Mouse (Mus musculus): Measurements from ENCODE around the gene Ankrd28.
A peak's percentile ranks its signal among the peaks of the same experiment; 100 is the strongest.
"Not testable (repeated sequence)": the region's sequence is repeated elsewhere in the genome, so short reads cannot be mapped to it uniquely, and the experiment has no call there.

Ankrd28 gene

DNA sequence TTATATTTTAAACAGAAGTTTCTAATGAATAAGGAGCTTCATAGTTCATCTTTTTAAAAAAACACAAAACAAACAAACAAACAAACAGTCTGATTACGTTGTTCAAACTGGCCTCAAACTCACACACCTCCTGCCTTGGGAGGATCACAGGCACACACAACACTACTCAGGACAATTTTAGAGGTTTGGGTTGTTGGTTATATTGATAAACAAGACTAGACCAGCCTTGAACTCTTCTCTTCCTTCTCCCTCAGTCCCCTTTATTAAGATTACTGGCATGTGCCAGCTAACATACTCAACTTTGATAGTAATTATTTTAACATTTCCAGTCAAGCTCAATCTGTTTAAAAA lies 35.7 kb downstream of the Ankrd28 start:
- ATAC-seq (ENCODE audit: insufficient number of reproducible peaks, low FRiP score, low TSS enrichment) = no peak

DNA sequence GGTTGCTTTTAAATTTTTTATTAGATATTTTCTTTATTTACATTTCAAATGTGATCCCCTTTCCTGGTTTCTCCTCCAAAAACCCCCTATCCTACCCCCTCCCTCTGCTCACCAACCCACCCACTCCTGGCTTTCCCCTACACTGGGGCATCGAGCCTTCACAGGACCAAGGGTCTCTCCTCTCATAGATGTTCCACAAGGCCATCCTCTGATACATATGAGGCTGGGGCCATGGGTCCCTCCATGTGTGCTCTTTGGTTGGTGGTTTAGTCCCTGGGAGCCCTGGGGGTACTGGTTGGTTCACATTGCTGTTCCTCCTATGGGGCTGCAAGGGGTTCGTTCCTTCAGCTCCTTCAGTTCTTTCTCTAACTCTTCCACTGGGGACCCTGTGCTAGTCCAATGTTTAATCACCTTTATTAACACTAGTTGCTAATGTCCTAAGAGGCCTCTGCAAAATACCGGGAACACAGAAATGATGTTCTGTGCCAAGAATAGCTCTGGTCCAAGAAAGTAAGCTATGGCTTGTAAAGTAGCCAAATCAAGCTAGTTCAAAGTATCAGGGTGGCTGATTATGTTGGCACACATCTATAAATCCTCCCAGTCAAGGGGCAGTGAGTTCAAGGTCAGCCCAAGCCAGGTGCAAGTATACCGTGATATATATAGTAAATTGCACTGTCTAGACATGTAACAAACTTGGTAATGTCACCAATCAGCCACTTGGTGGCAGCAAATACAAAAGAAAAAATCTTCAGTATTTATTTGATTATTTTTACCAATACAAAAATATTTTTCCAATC lies 36.3 kb downstream of the Ankrd28 start:
- peak; percentile 52; the same call in 1 of the 2 replicates for ATAC-seq (ENCODE audit: insufficient number of reproducible peaks, low FRiP score, low TSS enrichment)

DNA sequence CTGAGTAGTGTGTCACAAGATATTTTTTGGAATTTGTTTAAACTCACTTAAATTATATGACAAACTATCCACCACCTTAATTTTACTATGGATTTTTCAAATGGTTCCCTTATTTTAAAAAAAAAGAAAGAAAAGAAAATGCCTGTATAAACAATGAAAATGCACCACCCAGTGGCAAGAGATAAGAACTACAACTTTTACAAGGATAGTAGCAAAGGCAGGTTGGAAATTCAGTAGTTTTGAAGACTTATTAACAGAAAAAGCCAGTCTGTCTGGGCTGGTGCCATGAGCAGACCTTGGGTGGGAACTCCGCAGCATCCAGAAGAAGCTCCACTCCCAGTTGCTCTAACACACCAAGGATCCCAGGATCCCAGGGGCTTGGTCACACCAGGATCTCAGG lies 39.7 kb downstream of the Ankrd28 start:
- no peak for ATAC-seq (ENCODE audit: insufficient number of reproducible peaks, low FRiP score, low TSS enrichment)

DNA sequence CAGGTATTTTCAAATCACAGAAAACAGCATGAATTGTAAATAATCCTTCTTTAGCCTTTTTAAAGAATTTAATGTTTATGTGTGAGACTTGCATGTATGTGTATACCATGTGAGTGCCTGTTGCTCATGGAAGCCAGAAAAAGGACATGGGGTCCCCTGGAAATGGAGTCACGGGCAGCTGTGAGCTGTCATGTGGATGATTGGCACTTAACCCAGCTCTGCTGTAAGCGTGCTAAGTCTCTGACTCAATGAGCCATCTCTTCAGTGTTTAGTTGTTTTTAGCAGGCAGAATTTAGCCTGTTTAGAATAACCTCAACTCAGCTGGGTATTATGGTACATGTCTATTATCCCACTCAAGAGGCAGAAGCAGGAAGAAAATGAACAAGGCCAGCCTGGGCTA lies 43.5 kb downstream of the Ankrd28 start:
- ATAC-seq (ENCODE audit: insufficient number of reproducible peaks, low FRiP score, low TSS enrichment) = no peak

DNA sequence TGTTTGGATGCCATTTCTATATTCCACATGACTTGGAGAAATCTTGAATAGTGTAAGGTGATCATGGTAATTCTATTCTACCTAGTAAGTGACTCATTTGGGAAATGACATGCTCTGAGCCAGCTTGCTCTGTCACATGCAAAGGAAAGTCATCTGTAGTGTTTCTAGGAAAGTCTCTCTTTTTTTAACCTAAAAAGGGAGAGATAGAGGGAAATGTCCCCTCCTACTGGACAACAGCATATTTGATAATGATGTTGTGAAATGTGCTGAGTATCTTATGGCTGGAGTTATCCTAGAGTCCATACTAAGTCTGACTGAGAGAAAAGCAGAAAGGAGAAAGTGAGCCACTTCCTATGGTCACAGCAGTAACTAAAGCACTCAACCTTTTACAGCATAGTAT lies 44.8 kb downstream of the Ankrd28 start:
- no peak for ATAC-seq (ENCODE audit: insufficient number of reproducible peaks, low FRiP score, low TSS enrichment)

DNA sequence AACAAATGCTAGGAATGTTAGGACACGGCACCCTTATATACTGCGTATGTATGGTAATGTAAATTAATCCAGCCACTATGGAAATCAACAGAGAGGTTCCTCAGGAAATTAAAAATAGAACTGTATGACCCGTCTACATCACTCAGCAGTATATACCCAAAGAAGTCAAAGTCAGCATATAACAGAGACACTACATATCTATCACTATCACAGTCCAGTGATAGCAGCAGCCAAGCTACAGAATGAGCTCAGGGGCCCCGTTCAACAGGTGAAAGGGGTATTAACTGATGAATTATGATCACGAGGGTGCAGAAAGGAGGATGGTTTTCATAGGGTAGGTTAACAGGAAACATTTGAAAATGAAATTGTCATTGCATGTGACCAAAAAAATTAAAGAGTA lies 45.5 kb downstream of the Ankrd28 start:
- no peak for ATAC-seq (ENCODE audit: insufficient number of reproducible peaks, low FRiP score, low TSS enrichment)

DNA sequence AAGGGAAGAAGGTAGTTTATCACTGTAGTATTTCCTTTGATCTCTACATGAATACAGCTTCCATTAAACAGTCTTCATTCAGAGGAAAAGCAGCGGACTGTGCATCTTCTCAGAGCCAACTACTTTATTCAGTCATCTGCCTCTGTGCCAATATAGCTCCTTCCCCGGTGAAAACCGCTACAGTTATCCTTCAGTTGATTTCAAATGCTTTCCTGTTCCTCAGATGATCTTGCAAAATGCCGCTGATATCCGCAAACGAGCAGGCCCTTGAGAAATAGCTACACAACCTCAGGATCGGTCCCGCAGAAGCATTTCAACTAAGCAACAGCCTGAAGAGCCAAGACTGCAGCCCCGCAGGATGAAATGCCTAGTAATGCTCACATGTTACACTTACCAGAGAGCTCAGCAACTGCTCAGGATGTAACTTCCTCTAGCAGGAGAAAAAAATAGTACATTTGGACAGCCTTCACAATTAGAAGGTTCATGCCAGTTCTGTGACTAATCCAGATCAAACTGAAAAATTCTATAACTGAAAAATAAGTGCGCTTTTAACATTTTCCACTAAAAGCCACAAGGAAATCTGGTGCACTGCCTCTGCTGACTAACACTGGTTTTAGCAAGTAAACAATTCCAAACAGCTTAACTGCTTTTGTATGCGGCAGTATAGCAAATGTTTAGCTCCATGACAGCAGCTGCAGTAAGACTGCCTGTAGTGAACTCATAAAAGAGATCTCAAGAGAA lies 49.0 kb downstream of the Ankrd28 start:
- peak; percentile 93 for ATAC-seq (ENCODE audit: insufficient number of reproducible peaks, low FRiP score, low TSS enrichment)

DNA sequence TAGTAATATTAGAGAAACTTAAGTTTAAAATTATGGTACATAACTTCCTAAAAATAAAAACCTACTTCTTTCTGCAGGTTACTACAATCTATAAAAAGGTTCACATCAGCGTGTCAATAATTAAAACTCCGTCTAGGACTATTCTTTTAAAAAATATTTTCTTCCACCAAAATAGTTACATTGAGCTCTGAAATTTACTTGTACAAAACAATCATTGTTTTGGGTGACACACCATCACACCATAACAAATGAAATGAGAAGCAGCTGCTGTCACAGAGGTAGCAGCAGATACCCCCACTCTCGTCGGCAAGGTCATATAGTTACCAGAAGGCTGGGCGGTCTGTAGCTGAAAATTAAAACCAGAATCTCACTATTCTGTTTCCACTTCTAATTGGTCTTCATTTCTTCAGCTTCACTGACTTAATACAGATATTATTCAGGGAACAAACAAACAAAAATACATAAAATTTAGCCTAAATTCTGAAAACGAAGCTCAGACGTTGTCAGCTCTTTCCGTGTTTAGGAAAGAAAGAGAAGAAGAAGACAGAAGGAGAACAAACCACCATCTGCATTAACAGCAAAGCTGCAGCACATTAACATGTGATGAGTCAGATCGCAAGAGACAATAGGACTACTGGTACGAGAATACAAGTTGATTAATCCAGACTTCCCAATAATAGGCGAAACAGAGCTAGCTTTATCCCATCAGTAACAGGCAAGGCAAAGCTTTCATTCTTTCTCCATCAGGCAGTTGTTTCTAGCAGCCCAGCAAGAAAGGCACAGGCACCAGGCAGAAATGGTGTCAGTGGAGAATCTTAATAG lies 49.8 kb downstream of the Ankrd28 start:
- 0 out of 2 replicates have a peak, but pooled peaks have one; percentile 28 for ATAC-seq (ENCODE audit: insufficient number of reproducible peaks, low FRiP score, low TSS enrichment)

DNA sequence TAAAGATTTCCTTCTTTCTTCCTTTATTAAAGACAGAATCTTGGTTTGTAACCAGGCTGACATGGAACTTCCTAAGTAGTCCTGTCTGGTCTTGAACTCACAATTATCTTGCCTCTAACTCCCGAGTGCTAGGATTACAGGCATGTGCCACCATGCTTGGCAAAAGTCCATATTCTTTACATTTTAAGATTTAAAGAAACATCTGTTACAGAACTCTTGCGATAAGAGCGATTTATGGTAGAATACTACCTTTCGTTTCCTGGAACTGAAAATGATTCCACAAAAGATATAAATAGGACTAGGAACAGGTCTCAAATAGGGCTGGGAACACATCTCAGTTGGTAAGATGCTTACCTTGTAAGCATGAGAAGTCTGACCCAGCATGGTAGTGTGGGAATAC lies 56.9 kb downstream of the Ankrd28 start:
- no peak for ATAC-seq (ENCODE audit: insufficient number of reproducible peaks, low FRiP score, low TSS enrichment)

DNA sequence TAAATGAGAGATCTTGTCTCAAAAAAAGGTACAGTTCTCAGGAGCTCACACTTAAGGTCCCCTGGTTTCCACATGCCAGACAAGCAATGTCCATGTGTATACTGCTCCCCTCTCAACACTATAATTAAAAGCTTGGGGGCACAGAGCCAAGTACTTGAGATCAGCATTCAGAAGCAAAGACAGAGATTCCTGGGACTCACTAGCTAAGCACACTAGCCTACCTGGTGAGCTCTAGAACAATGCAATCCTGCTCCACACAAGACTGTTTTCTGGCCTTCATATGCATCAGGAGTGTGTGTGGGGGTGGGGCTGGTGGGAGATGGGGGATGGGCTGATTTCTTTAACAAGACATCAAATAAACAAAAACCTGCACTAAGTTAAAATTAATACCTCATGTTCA lies 58.2 kb downstream of the Ankrd28 start:
- no peak for ATAC-seq (ENCODE audit: insufficient number of reproducible peaks, low FRiP score, low TSS enrichment)

DNA sequence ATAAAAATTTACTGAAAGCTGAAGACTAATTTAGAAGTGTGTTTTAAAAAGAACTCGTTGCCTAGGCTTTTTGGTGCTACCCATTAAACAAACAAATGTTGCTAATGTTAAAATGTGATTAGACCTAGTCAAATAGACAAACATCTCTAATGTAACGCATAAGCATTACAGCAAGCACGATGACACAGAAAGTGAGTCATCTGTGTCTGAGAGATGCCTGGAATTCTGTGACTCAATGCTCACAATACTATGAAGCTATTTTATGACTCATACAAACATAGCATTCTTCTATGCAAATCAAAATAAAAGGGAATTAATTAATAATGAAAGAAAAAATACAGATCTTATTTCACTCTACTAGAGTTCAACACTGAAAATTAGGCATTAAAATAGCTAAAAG lies 61.9 kb downstream of the Ankrd28 start:
- no peak for ATAC-seq (ENCODE audit: insufficient number of reproducible peaks, low FRiP score, low TSS enrichment)

DNA sequence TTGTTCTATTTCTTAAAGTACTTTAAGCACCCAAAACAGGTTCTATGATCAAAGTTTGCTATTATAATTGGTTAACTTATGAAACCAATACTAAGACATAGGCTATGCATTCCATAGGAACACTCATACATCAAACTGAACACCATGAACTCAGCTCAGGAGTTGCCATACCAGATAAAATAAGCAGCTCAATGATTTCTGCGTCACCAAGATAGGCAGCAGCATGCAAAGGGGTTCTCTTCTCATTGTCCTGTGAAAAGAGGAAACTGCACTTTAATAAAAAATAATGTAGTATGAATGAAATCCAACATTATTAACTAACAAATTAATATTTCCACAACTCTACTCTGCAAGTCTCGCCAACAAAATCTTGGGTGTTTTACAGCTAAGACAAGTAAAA lies 66.4 kb downstream of the Ankrd28 start:
- no peak for ATAC-seq (ENCODE audit: insufficient number of reproducible peaks, low FRiP score, low TSS enrichment)

DNA sequence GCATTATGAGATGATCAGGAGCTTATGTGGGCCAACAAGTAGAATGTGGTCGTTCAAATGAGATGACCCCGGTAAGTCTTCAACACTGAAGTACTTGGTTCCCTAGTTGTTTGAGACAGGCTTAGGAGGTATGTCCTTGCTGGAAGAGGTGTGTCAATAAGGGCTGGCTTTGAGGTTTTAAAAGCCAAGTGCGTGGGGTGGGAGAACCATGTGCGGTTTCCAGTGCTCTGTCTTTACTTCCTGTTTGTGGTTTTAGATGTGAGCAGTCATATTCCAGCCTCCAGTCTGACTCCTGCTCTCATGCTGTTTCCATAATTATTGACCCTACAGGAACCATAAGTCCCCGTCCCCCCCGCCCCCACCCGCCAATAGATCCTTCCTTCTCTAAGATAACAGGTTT lies 68.7 kb downstream of the Ankrd28 start:
- ATAC-seq (ENCODE audit: insufficient number of reproducible peaks, low FRiP score, low TSS enrichment) = no peak

DNA sequence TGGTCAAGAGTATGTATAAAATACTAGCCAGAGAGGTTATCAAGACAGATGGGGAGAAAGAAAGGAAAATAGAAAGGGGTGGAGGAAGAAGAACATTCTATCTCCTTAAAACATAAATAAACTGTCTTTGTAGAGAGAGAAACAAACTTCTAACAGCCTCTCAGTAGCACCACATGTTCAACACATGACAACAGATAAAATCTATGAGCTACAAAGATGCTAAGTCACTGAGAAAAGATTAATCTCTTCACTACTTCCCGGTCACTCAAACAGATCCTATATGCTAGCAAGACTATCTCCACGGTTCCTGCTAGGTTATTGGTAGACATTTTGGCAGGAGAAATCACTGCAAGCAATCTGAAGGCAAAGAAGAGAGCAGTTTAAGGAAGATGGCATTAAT lies 71.3 kb downstream of the Ankrd28 start:
- no peak for ATAC-seq (ENCODE audit: insufficient number of reproducible peaks, low FRiP score, low TSS enrichment)

DNA sequence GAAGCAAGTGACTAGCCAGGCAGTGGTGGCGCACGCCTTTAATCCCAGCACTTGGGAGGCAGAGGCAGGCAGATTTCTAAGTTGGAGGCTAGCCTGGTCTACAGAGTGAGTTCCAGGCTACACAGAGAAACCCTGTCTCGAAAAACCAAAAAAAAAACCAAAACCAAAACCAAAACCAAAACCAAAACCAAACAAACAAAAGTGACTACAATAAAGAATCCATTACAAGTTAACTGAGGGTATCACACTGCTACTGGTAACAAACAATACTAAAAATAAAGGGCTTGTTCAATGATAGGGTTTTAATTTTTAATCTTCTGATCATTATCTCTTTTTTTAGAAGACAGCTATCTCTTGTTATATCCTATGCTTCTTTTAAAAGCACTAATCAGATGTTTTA lies 72.0 kb downstream of the Ankrd28 start:
- not testable (repeated sequence) for ATAC-seq (ENCODE audit: insufficient number of reproducible peaks, low FRiP score, low TSS enrichment)

DNA sequence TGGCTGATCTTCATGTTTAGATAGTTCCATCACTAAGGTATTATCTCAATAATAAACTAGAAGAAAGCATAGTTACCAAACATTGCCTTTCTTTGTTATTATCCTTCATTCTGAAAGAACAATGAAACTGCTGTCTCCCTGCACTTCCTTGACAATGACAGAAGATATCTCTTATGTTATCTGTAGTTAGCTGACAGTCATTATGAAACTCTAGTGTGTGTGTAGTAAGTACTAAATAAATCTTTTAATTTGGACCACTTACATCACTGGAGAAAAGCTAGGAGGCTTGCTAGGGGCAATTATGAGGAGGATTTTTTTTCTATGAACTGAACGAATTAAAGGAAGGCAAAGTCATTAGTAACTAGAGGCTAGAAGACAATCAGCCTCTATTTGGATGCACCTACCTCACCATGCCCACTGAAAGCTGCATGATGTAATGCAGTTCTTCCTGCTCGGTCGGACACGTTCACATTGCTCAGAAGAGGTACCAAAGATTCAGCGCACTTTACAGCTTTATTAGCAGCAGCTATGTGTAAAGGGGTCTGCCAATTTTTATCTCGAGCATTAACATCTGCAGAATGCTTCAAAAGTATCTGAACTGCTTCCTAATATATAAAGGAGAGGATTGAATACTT lies 82.1 kb downstream of the Ankrd28 start:
- ATAC-seq (ENCODE audit: insufficient number of reproducible peaks, low FRiP score, low TSS enrichment) = no peak

DNA sequence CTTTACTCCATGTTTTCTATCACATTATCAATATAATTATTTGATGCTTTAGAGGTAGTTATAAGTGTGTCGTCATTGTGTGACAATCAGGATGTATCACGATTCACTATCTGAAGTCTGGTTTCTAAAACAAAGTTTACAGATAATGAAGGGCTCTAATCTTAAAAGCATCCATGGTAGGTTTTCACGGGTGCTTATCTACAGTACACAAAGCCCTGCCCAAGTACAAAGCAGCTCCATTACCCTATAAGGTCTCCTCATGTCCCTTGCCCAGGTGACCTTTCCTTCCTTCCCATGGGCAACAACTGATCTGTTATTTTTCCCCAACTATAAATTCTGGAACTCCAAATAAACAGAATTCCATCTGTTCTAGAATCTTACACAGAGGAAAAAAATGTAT lies 87.9 kb downstream of the Ankrd28 start:
- no peak for ATAC-seq (ENCODE audit: insufficient number of reproducible peaks, low FRiP score, low TSS enrichment)

DNA sequence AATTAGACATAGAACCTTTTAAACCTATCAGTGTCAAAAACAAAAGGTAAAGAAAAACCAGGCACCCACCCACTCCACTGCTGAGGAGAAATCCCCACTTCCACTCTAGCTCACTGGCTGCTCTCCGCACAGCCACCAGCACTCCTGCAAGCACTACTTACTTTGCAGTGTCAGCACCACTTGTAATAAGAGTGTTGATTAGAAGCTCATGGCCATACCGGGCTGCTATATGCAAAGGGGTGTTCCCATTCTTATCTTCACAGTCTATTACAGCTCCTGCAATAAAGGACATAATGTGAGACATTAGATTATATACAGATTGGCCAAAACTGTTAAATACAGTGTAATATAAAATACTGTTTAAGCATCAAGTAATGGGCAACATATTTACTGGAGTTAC lies 95.6 kb downstream of the Ankrd28 start:
- no peak for ATAC-seq (ENCODE audit: insufficient number of reproducible peaks, low FRiP score, low TSS enrichment)

DNA sequence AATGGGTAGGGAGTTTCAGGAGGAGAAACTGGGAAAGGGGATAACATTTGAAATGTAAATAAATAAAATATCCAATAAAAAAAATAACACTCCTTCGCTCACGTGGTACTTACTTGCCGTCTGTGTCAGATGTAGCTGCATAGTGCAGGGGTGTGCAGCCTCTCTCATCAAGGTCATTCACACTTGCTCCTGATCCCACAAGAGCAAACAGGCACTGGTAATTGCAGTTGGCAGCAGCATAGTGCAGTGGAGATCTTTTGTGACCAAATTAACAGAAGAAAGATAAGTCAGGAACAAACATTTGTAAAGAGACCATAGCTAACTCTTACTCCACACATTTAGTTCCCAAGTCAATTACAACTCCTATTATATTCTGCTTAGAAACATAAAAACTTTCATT lies 102.9 kb downstream of the Ankrd28 start:
- no peak for ATAC-seq (ENCODE audit: insufficient number of reproducible peaks, low FRiP score, low TSS enrichment)

DNA sequence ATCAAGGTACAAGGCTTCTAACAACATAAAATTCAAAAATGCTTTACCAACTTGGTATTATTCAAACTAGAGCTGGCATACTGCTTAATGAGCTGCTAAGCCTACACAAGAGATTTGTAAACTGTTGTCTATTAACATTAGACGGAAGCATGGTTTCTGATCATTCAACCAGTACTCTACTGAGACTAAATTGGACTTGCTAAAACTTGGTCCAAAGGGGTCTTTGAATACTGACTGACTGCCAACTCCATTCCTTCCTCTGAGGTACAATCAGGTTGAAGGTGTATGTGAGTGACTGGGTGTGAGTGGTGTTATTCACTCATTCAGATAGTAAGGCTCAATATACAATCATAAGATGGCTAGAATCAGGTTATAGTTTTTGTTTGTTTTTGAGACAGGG lies 107.7 kb downstream of the Ankrd28 start:
- no peak for ATAC-seq (ENCODE audit: insufficient number of reproducible peaks, low FRiP score, low TSS enrichment)

DNA sequence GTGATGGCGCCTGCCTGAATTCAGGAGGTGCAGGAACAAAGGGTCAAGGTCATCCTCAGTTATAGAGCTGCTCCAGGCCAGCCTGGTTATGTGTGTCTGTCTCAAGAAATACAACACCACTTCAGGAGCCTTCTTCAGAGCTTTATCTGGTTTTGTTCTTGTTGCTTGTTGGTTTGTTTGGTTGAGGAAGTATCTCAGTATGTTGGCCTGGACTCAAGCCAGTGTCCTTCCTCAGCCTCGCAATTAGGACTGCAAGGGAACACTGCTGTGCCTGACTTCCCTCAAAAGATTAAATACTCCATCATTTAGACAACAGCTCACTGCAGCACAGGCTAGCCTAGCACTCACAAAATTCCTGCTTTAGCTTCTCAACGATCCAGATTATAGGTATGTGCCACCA lies 109.2 kb downstream of the Ankrd28 start:
- ATAC-seq (ENCODE audit: insufficient number of reproducible peaks, low FRiP score, low TSS enrichment) = no peak
